Mouse (Mus musculus) MEL (cell line): ENCODE data around the gene Ppp2r5a. TPM values are rescaled to one million over a fixed set of nuclear protein-coding genes. Genes with fewer than 3 reads are reported as not detected.
A peak's percentile ranks its signal among the peaks of the same experiment; 100 is the strongest.

Experiments used
- DNase-seq: peaks from one replicate; pipeline ENCODE4 v3.0.0; 2011; ENCODE audit warnings: low read depth, low spot score
- H3K27ac ChIP-seq: 2 replicates; pipeline ENCODE4 v1.5.1; 2012; ENCODE audit warnings: low read depth, mild to moderate bottlenecking, control low read depth, low read length, moderate library complexity; ENCODE audit not compliant: control insufficient read depth
- H3K27me3 ChIP-seq, 2 experiments: fragments of 150-350 bp in 1 of 2; sonication (generic) in 1 of 2; 2 replicates each; pipeline ENCODE4 v1.6.1; 2012; ENCODE audit warnings: low read length in 2 of 2, mild to moderate bottlenecking in 2 of 2, improper control_type of control experiment in 1 of 2, moderate library complexity in 1 of 2; ENCODE audit not compliant: insufficient read depth in 2 of 2, control insufficient read depth in 1 of 2
- H3K36me3 ChIP-seq, 2 experiments: 2 replicates each; pipeline ENCODE4 v1.6.1; 2012 to 2014; ENCODE audit warnings: low read length in 2 of 2, improper control_type of control experiment in 1 of 2, inconsistent platforms in 1 of 2, mild to moderate bottlenecking in 1 of 2; ENCODE audit not compliant: insufficient read depth in 2 of 2, control insufficient read depth in 1 of 2
- H3K4me1 ChIP-seq, 2 experiments: fragments of 150-350 bp in 1 of 2; sonication (generic) in 1 of 2; 2 replicates each; pipeline ENCODE4 v1.6.1; 2012; ENCODE audit warnings: low read length in 2 of 2, improper control_type of control experiment in 1 of 2, mild to moderate bottlenecking in 1 of 2; ENCODE audit not compliant: insufficient read depth in 2 of 2, control insufficient read depth in 1 of 2
- H3K4me3 ChIP-seq, 2 experiments: fragments of 150-350 bp in 1 of 2; sonication (generic) in 1 of 2; 2 replicates each; pipeline ENCODE4 v1.5.1; 2012; ENCODE audit warnings: low read depth in 2 of 2, low read length in 2 of 2, mild to moderate bottlenecking in 2 of 2, moderate library complexity in 2 of 2, control low read depth in 1 of 2, improper control_type of control experiment in 1 of 2; ENCODE audit not compliant: control insufficient read depth in 1 of 2, insufficient read depth in 1 of 2
- H3K79me2 ChIP-seq: 2 replicates; pipeline ENCODE4 v1.6.1; 2012; ENCODE audit warnings: mild to moderate bottlenecking, low read length, moderate library complexity; ENCODE audit not compliant: control insufficient read depth, poor library complexity, insufficient read depth
- H3K9ac ChIP-seq: 2 replicates; pipeline ENCODE4 v1.6.1; 2012; ENCODE audit warnings: low read depth, mild to moderate bottlenecking, control low read depth, low read length, moderate library complexity; ENCODE audit not compliant: control insufficient read depth, poor library complexity, severe bottlenecking
- H3K9me3 ChIP-seq: fragments of 150-350 bp; sonication (generic); replicated peaks from 2 replicates; pipeline ENCODE4 v1.6.1; 2012; ENCODE audit warnings: mild to moderate bottlenecking, low read length, improper control_type of control experiment, moderate library complexity; ENCODE audit not compliant: insufficient read depth
- CTCF ChIP-seq, 3 experiments: IDR thresholded peaks in 2 of 3; conservative IDR thresholded peaks in 1 of 3; 2 replicates each; pipeline ENCODE4 v1.5.1; 2011 to 2012; ENCODE audit warnings: low read length in 3 of 3, low read depth in 2 of 3, mild to moderate bottlenecking in 2 of 3, improper control_type of control experiment in 1 of 3, inconsistent platforms in 1 of 3, mixed read lengths in 1 of 3, moderate library complexity in 1 of 3; ENCODE audit not compliant: control insufficient read depth in 1 of 3, insufficient read depth in 1 of 3, poor library complexity in 1 of 3, severe bottlenecking in 1 of 3
- ETS1 ChIP-seq: IDR thresholded peaks from 2 replicates; pipeline ENCODE4 v1.6.1; 2012; ENCODE audit warnings: low read depth, mild to moderate bottlenecking, inconsistent platforms, low read length, improper control_type of control experiment, moderate library complexity
- GATA1 ChIP-seq: IDR thresholded peaks from 2 replicates; pipeline ENCODE4 v1.6.1; 2011; ENCODE audit warnings: low read depth, low read length, improper control_type of control experiment
- HCFC1 ChIP-seq: IDR thresholded peaks from 2 replicates; pipeline ENCODE4 v1.6.1; 2012; ENCODE audit warnings: low read depth, mild to moderate bottlenecking, inconsistent platforms, low read length, improper control_type of control experiment, moderate library complexity
- MEF2A ChIP-seq: IDR thresholded peaks from 2 replicates; pipeline ENCODE4 v1.6.1; 2014; ENCODE audit warnings: low read depth, mild to moderate bottlenecking, inconsistent platforms, low read length, improper control_type of control experiment; ENCODE audit not compliant: poor library complexity, insufficient replicate concordance, severe bottlenecking; ENCODE audit errors: extremely low read depth
- MYB ChIP-seq: IDR thresholded peaks from 2 replicates; pipeline ENCODE4 v1.6.1; 2011; ENCODE audit warnings: mild to moderate bottlenecking, low read depth, low read length, improper control_type of control experiment
- MYC ChIP-seq: IDR thresholded peaks from 2 replicates; pipeline ENCODE4 v1.6.1; 2011; ENCODE audit warnings: low read depth, mild to moderate bottlenecking, low read length, improper control_type of control experiment, moderate library complexity
- RAD21 ChIP-seq: IDR thresholded peaks from 2 replicates; pipeline ENCODE4 v1.6.1; 2011; ENCODE audit warnings: mild to moderate bottlenecking, low read depth, low read length, improper control_type of control experiment
- RCOR1 ChIP-seq: IDR thresholded peaks from 2 replicates; pipeline ENCODE4 v1.6.1; 2012; ENCODE audit warnings: low read depth, mild to moderate bottlenecking, inconsistent platforms, low read length, improper control_type of control experiment
- SIN3A ChIP-seq: IDR thresholded peaks from 2 replicates; pipeline ENCODE4 v1.6.1; 2012; ENCODE audit warnings: low read length, improper control_type of control experiment, inconsistent platforms
- SMC3 ChIP-seq: IDR thresholded peaks from 2 replicates; pipeline ENCODE4 v1.6.1; 2011; ENCODE audit warnings: low read depth, low read length, improper control_type of control experiment
- TAL1 ChIP-seq: IDR thresholded peaks from 2 replicates; pipeline ENCODE4 v1.6.1; 2012; ENCODE audit warnings: mild to moderate bottlenecking, inconsistent platforms, low read length, moderate library complexity, mixed read lengths
- TCF12 ChIP-seq: IDR thresholded peaks from 2 replicates; pipeline ENCODE4 v1.6.1; 2014; ENCODE audit warnings: low read depth, mild to moderate bottlenecking, inconsistent platforms, low read length, improper control_type of control experiment, moderate library complexity
- ZC3H11A ChIP-seq: IDR thresholded peaks from 2 replicates; pipeline ENCODE4 v1.6.1; 2012; ENCODE audit warnings: low read depth, mild to moderate bottlenecking, inconsistent platforms, low read length, improper control_type of control experiment
- ZNF384 ChIP-seq: IDR thresholded peaks from 2 replicates; pipeline ENCODE4 v1.6.1; 2012; ENCODE audit warnings: low read depth, mild to moderate bottlenecking, inconsistent platforms, low read length, improper control_type of control experiment
- polyA plus RNA-seq, 2 experiments: library from polyadenylated mRNA; stranded (reverse) in 1 of 2; unstranded in 1 of 2; fragments of >175 nt in 1 of 2; fragments of >200 nt in 1 of 2; gene quantifications; 2 replicates each; pipeline versions ENCODE4 v1.2.1 to v1.2.4; 2012; ENCODE audit warnings: low replicate concordance in 2 of 2, low read depth in 1 of 2; ENCODE audit not compliant: insufficient read length in 2 of 2, insufficient read depth in 1 of 2, missing spikeins in 1 of 2
- total RNA-seq: library from RNA; depleted of rRNA; stranded (reverse); fragments of 300-350 nt; gene quantifications from 2 replicates; pipeline ENCODE4 v1.2.3, GENCODE M21; 2012

Ppp2r5a gene
- total and polyA plus RNA-seq, 3 experiments = 46.6 to 48.6 TPM; not detected in 1

DNA sequence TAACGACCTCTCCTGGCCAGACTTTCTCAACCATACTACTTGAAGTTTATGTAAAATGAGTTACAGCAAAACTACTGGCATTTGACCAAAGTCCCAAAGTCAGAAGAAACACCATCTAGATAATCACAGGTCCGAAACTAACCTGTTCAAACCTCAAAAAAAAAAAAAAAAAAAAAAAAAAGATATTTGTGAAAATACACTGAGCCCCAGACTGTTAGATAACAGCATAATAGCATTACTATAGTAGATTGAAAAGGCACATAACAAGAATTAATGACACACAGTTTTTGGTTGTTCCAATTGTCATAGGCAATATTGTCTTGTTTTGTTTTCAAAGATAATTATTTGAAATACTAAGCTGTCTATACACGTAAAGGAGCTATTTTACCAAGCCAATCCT is 9.5 kb downstream of the Ppp2r5a start:
- Histone ChIP-seq H3K79me2 (peaks cover 56% of the 10 kb centered on the region), H3K9me3 (no peaks in the 10 kb centered on the region), H3K27me3 (no peaks in the 10 kb centered on the region), H3K36me3 (peaks cover 0 to 20% of the 10 kb centered on the region in 2 experiments; a peak in 2 of 4 replicates), H3K4me3 (no peak overlapping the region; a peak in 1 of 4 replicates), H3K9ac (no peak overlapping the region; the same call in 1 of the 2 replicates), H3K27ac (no peak overlapping the region), H3K4me1 (peaks cover 0 to 6% of the 10 kb centered on the region in 2 experiments; a peak in 2 of 4 replicates)
- TF ChIP-seq MYB (no peak), ZNF384 (peak; percentile 60; the same call in 1 of the 2 replicates), RCOR1 (no peak)
- no peak for DNase-seq

GRCm38 (mm10) chr1:191391311-191391710 is 11.8 kb downstream of the Ppp2r5a start:
- TF ChIP-seq HCFC1 (0 out of 2 replicates have a peak, but pooled peaks have one; percentile 10), RAD21 (peak; percentile 82), TCF12 (0 out of 2 replicates have a peak, but pooled peaks have one; percentile 28), CTCF (IDR thresholded peaks at IDR 0.05 in 2 of 3, conservative IDR thresholded peaks at IDR 0.05 in 1 of 3; ENCODE audit: control insufficient read depth in 1 of 3, insufficient read depth in 1 of 3, low read depth in 2 of 3, low read length in 3 of 3, poor library complexity in 1 of 3, severe bottlenecking in 1 of 3) (peak; percentile 13 to 85 (median 48); a peak in 4 of 6 replicates), MYC (no peak), SIN3A (peak; percentile 89), ETS1 (peak; percentile 96), ZC3H11A (peak; percentile 64), GATA1 (peak; percentile 64), SMC3 (peak; percentile 69), TAL1 (no peak), MEF2A (no peak)
- TF ChIP-seq, all 39 proteins: peak for 9
- H3K9ac ChIP-seq = no peak overlapping the region
- no peak overlapping the region for H3K4me3 ChIP-seq
- H3K27me3 ChIP-seq = no peaks in the 10 kb centered on the region
- peaks cover 0 to 6% of the 10 kb centered on the region in 2 experiments; a peak in 2 of 4 replicates for H3K4me1 ChIP-seq
- peaks cover 0 to 17% of the 10 kb centered on the region in 2 experiments; a peak in 2 of 4 replicates for H3K36me3 ChIP-seq
- H3K27ac ChIP-seq = no peak overlapping the region
- H3K79me2 ChIP-seq = peaks cover 53% of the 10 kb centered on the region
- peak; percentile 79 for DNase-seq
- H3K9me3 ChIP-seq = no peaks in the 10 kb centered on the region
